Mouse (Mus musculus): Measurements from ENCODE around the gene Ankrd49. TPM values are rescaled to one million over a fixed set of nuclear protein-coding genes. Genes with fewer than 3 reads are reported as not detected.

Ankrd49 gene
- polyA plus RNA-seq, 1 experiment from 2014 or later: 43.0 TPM

DNA sequence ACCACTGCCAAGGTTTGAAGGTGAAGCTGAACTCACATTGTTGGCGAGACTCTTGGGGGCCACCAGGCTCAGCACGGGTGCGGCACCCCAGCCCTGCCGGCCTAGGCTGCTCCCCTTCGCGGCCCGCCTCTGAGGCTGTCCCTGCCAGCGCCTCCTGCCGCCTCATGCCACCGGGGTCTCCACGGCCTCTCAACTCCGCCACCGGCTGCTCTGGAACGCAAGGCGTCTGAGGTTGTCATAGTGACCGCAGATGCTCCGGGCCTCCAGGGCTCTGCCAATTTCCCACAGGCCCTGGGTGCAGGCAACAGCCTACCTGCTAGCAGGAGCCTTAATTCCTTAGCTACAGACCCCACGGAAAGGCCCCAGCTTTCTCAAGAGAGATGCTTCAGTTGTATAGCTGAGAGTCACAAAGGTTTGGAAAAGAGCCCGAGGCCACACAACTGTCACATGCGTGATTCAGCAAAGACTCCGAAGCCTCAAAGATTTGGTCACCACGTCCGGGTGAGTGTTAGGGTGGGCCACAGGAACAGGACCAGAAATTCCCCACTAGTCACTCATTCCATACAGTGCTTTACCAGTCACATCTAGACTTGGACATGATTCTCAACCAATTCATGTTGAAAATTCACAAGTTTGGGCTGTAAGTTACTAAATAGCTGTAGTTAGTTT is 13.7 kb downstream of the Ankrd49 start, which contains the start of gene 1700012B09Rik:
TSS of gene 1700012B09Rik (minus strand) at position 228 of the 669 bp plus-strand sequence.
- H3K9me3 ChIP-seq (replicated peaks): no peaks in the 10 kb centered on the region
- peak within 1 kb of the TSS; percentile 10 for H3K4me2 ChIP-seq
- no peak within 1 kb of the TSS for H3K9ac ChIP-seq
- ATAC-seq (replicated peaks; ENCODE audit: low FRiP score): peak; percentile 73
- peaks cover 6% of the 10 kb centered on the region for H3K4me1 ChIP-seq
- H3K27ac ChIP-seq: no peak within 1 kb of the TSS
- WGBS: 20% methylated on average over 23 of the region's 23 CpGs
- peaks cover 38% of the 10 kb centered on the region for H3K27me3 ChIP-seq
- no peaks in the 10 kb centered on the region for H3K36me3 ChIP-seq
- H3K4me3 ChIP-seq (replicated peaks): no peak within 1 kb of the TSS

DNA sequence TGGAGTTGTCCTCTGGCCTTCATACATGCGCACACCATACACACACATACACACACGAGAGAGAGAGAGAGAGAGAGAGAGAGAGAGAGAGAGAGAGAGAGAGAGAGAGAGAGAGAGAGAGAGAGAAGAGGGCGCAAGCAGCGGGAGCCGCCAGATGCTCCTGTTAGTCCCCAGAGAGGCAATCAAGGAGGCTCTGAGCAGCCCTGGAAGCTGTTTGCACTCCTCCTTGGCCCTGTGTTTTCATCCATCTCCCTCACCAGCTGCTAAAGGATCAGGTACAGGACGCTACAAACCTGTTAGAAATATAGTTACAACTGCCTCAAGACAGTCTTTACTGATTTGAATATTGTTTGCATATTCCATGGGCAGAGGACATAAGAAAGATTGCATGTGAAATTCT is 14.8 kb downstream of the Ankrd49 start:
- 43% methylated on average over 6 of the region's 6 CpGs for WGBS
- Histone ChIP-seq H3K9ac (no peak overlapping the region), H3K4me2 (no peak overlapping the region), H3K27ac (no peak overlapping the region), H3K4me3 (replicated peaks) (no peak overlapping the region), H3K4me1 (peaks cover 6% of the 10 kb centered on the region), H3K27me3 (peaks cover 38% of the 10 kb centered on the region), H3K9me3 (replicated peaks) (no peaks in the 10 kb centered on the region), H3K36me3 (no peaks in the 10 kb centered on the region)
- no peak for ATAC-seq (replicated peaks; ENCODE audit: low FRiP score)

- Histone ChIP-seq H3K9me3 (replicated peaks) (no peaks in the 10 kb centered on the region), H3K36me3 (no peaks in the 10 kb centered on the region), H3K4me2 (no peak overlapping the region), H3K4me1 (no peaks in the 10 kb centered on the region), H3K27me3 (peaks cover 18% of the 10 kb centered on the region), H3K9ac (no peak overlapping the region), H3K4me3 (replicated peaks) (no peak overlapping the region), H3K27ac (no peak overlapping the region)
- 21% methylated on average over 7 of the region's 7 CpGs for WGBS
- ATAC-seq (replicated peaks; ENCODE audit: low FRiP score): no peak
These were observed 19.9 kb downstream of the Ankrd49 start for GRCm38 (mm10) chr9:14764765-14765164.

DNA sequence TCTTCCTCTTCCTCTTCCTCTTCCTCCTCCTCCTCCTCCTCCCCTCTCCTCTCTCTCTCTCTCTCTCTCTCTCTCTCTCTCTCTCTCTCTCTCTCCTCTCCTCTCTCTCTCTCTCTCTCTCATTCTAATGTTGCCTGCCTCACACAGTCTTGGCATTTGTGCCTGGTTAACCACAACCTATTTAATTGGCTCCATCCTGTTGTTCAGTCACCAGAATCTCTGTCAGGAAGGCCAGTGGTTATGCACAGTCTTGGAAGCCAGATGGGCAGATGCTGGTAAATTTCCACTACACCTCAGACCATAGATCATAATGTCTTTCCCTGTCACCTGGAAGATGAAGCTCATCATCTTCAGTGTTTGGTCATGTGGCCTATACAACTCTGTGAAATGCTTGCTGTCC is 25.4 kb downstream of the Ankrd49 start:
- no peak for ATAC-seq (replicated peaks; ENCODE audit: low FRiP score)
- no peaks in the 10 kb centered on the region for H3K36me3 ChIP-seq
- H3K4me3 ChIP-seq (replicated peaks): no peak overlapping the region
- H3K27ac ChIP-seq: no peak overlapping the region
- H3K4me1 ChIP-seq: no peaks in the 10 kb centered on the region
- H3K4me2 ChIP-seq: no peak overlapping the region
- H3K9me3 ChIP-seq (replicated peaks): no peaks in the 10 kb centered on the region
- H3K27me3 ChIP-seq: no peaks in the 10 kb centered on the region
- H3K9ac ChIP-seq: no peak overlapping the region

GRCm38 (mm10) chr9:14758590-14758989 is 26.1 kb downstream of the Ankrd49 start:
- no peaks in the 10 kb centered on the region for H3K4me1 ChIP-seq
- H3K27ac ChIP-seq: no peak overlapping the region
- WGBS: 70% methylated on average over 7 of the region's 7 CpGs
- ATAC-seq (replicated peaks; ENCODE audit: low FRiP score): no peak
- H3K9ac ChIP-seq: no peak overlapping the region
- no peaks in the 10 kb centered on the region for H3K9me3 ChIP-seq (replicated peaks)
- H3K4me3 ChIP-seq (replicated peaks): no peak overlapping the region
- H3K36me3 ChIP-seq: no peaks in the 10 kb centered on the region
- H3K4me2 ChIP-seq: no peak overlapping the region
- H3K27me3 ChIP-seq: no peaks in the 10 kb centered on the region

DNA sequence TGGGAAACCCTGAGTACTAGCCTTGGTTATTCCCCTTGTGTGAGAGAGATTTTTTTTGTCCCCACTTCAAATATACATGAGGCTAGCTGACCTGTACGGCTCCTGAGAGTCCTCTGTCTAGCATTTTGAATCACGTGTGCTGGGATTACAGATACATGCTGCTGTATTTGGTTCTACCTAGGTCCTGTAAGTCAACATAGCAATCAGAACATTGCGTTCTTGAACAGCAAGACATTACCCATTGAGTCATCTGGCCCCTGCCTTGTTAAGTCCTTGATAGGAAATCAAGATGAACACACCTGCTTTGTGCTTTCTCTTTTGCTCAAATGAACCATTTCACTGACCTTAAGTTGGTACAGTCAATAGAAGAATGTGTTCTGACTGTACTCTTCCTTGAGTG is 30.2 kb downstream of the Ankrd49 start:
- no peaks in the 10 kb centered on the region for H3K36me3 ChIP-seq
- H3K4me3 ChIP-seq (replicated peaks): no peak overlapping the region
- no peaks in the 10 kb centered on the region for H3K9me3 ChIP-seq (replicated peaks)
- 0 out of 2 replicates have a peak, but pooled peaks cover 6% of the 10 kb centered on the region for H3K27me3 ChIP-seq
- 88% methylated on average over 3 of the region's 3 CpGs for WGBS
- ATAC-seq (replicated peaks; ENCODE audit: low FRiP score): no peak
- H3K27ac ChIP-seq: no peak overlapping the region
- H3K4me2 ChIP-seq: no peak overlapping the region
- peaks cover 15% of the 10 kb centered on the region for H3K4me1 ChIP-seq
- H3K9ac ChIP-seq: no peak overlapping the region

DNA sequence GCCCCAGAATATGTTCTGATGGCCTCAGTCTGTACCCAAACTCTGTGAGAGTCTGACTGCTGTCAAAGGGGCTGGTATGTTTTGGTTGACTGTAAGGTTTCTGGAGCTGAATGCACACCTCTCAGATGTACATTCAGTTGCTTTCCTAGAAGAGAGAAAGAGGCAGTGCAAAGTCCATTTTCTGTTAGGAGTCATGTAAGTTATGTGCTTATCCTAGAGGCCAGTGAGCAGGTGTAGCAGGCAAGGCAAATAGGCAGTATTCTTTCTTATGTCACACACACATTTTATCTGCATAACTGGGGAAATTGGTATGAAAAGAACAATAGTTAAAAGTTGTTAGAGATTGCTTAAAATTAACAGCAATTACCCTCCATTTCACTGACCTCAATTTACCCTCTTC is 30.7 kb downstream of the Ankrd49 start:
- no peak for ATAC-seq (replicated peaks; ENCODE audit: low FRiP score)
- no peak overlapping the region for H3K4me3 ChIP-seq (replicated peaks)
- peaks cover 15% of the 10 kb centered on the region for H3K4me1 ChIP-seq
- no peak overlapping the region for H3K27ac ChIP-seq
- H3K4me2 ChIP-seq: no peak overlapping the region
- no peaks in the 10 kb centered on the region for H3K36me3 ChIP-seq
- H3K27me3 ChIP-seq: 0 out of 2 replicates have a peak, but pooled peaks cover 6% of the 10 kb centered on the region
- no peak overlapping the region for H3K9ac ChIP-seq
- H3K9me3 ChIP-seq (replicated peaks): no peaks in the 10 kb centered on the region

GRCm38 (mm10) chr9:14752001-14752522 is 32.6 kb downstream of the Ankrd49 start, which contains the start of gene Fut4:
Fut4 (minus strand) TSS chr9:14752393.
- peak; percentile 88 for ATAC-seq (replicated peaks; ENCODE audit: low FRiP score)
- Histone ChIP-seq H3K27me3 (0 out of 2 replicates have a peak, but pooled peaks cover 6% of the 10 kb centered on the region), H3K36me3 (no peaks in the 10 kb centered on the region), H3K9me3 (replicated peaks) (no peaks in the 10 kb centered on the region), H3K4me1 (peaks cover 15% of the 10 kb centered on the region), H3K4me2 (peak within 1 kb of the TSS; percentile 98), H3K9ac (peak within 1 kb of the TSS; percentile 61), H3K27ac (0 out of 2 replicates have a peak within 1 kb of the TSS, but pooled peaks have one; percentile 30), H3K4me3 (replicated peaks) (peak within 1 kb of the TSS; percentile 60)
- under 1% methylated on average over 28 of the region's 28 CpGs for WGBS

- Histone ChIP-seq H3K4me2 (peak overlapping the region; percentile 98), H3K4me1 (peaks cover 15% of the 10 kb centered on the region), H3K4me3 (replicated peaks) (peak overlapping the region; percentile 60), H3K27ac (no peak overlapping the region), H3K9ac (peak overlapping the region; percentile 61), H3K36me3 (no peaks in the 10 kb centered on the region), H3K27me3 (0 out of 2 replicates have a peak, but pooled peaks cover 6% of the 10 kb centered on the region), H3K9me3 (replicated peaks) (no peaks in the 10 kb centered on the region)
- WGBS: under 1% methylated on average over 43 of the region's 50 CpGs
- ATAC-seq (replicated peaks; ENCODE audit: low FRiP score): peak; percentile 77
These were observed 33.1 kb downstream of the Ankrd49 start for GRCm38 (mm10) chr9:14751503-14752000.

DNA sequence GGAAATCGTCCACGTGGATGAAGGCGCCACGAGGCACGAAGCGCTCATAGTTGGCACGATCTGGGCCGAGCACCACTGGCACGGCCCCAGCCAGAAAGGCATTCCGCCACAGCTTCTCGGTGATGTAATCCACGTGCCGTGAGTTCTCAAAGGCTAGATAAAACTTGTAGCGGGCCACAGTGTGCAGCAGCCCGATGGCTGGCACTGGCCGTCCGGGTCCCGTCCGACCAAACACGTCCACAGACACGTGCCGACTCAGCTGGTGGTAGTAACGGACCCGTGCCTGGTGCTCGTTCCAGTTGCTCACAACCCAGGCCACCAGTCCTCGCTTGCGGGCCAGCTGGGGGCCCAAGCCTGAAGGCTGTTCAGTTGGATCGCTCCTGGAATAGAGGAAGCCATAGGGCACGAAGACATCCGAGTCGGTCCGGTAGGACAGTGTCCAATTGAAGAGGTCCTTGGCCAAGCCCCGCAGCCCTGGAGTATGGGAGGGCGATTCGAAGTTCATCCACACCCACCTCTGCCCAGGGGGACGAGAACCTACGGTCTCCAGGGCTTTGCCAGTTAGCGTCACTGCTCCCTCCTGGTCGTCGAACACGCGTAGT is 33.7 kb downstream of the Ankrd49 start:
- Histone ChIP-seq H3K4me2 (peak overlapping the region; percentile 98), H3K9me3 (replicated peaks) (no peaks in the 10 kb centered on the region), H3K27me3 (0 out of 2 replicates have a peak, but pooled peaks cover 6% of the 10 kb centered on the region), H3K27ac (no peak overlapping the region), H3K4me1 (peaks cover 18% of the 10 kb centered on the region), H3K36me3 (no peaks in the 10 kb centered on the region), H3K9ac (peak overlapping the region; percentile 61), H3K4me3 (replicated peaks) (peak overlapping the region; percentile 60)
- ATAC-seq (replicated peaks; ENCODE audit: low FRiP score): peak; percentile 12
- 66% methylated on average over 41 of the region's 42 CpGs for WGBS

GRCm38 (mm10) chr9:14740151-14740924 is 44.3 kb downstream of the Ankrd49 start, which contains the start of gene Piwil4:
Piwil4 (minus strand) TSS chr9:14740733.
- Histone ChIP-seq H3K9me3 (replicated peaks) (no peaks in the 10 kb centered on the region), H3K36me3 (no peaks in the 10 kb centered on the region), H3K4me2 (no peak within 1 kb of the TSS), H3K4me1 (no peaks in the 10 kb centered on the region), H3K9ac (no peak within 1 kb of the TSS), H3K4me3 (replicated peaks) (no peak within 1 kb of the TSS), H3K27me3 (no peaks in the 10 kb centered on the region), H3K27ac (no peak within 1 kb of the TSS)
- ATAC-seq (replicated peaks; ENCODE audit: low FRiP score): no peak
- WGBS: 87% methylated on average over 19 of the region's 19 CpGs
